Mouse (Mus musculus) erythroblast, embryonic 14.5 days (primary cell): Measurements from ENCODE around the gene Thbs3. TPM values are rescaled to one million over a fixed set of nuclear protein-coding genes. Genes with fewer than 3 reads are reported as not detected.

ENCODE experiments used
- H3K27me3 ChIP-seq: 2 replicates; pipeline ENCODE4 v1.6.1; 2012; ENCODE audit warnings: inconsistent platforms; ENCODE audit not compliant: control insufficient read depth
- H3K36me3 ChIP-seq: 2 replicates; pipeline ENCODE4 v1.6.1; 2012; ENCODE audit warnings: mild to moderate bottlenecking, inconsistent platforms; ENCODE audit not compliant: control insufficient read depth
- H3K4me1 ChIP-seq: 2 replicates; pipeline ENCODE4 v1.6.1; 2012; ENCODE audit warnings: inconsistent platforms; ENCODE audit not compliant: control insufficient read depth
- H3K4me3 ChIP-seq: replicated peaks from 2 replicates; pipeline ENCODE3; 2012; ENCODE audit warnings: moderate library complexity, mild to moderate bottlenecking, inconsistent platforms
- H3K9me3 ChIP-seq: 2 replicates; pipeline ENCODE4 v1.6.1; 2012; ENCODE audit warnings: low read length, inconsistent platforms, mixed read lengths; ENCODE audit not compliant: control insufficient read depth
- GATA1 ChIP-seq: IDR thresholded peaks from 2 replicates; pipeline ENCODE4 v1.6.1; 2012; ENCODE audit warnings: low read length, inconsistent platforms, mixed read lengths
- TAL1 ChIP-seq: IDR thresholded peaks from 3 replicates; pipeline ENCODE4 v1.6.1; 2012; ENCODE audit warnings: low read length, inconsistent platforms, mixed read lengths
- polyA plus RNA-seq: library from polyadenylated mRNA; stranded (reverse); fragments of >175 nt; gene quantifications from 2 replicates; pipeline ENCODE4 v1.2.3, GENCODE M21; 2012

Gene Thbs3
- polyA plus RNA-seq, 1 experiment, result 0.04 TPM

- Histone ChIP-seq H3K4me3 (no peak overlapping the region), H3K36me3 (no peaks in the 10 kb centered on the region; the same call in 1 of the 2 replicates), H3K9me3 (no peaks in the 10 kb centered on the region), H3K4me1 (peaks cover 38% of the 10 kb centered on the region), H3K27me3 (peaks cover 23% of the 10 kb centered on the region)
- TF ChIP-seq GATA1 (no peak), TAL1 (no peak)
Observed at GRCm38 (mm10) chr3:89271760-89272159, 56.8 kb downstream of the Thbs3 start.

- H3K4me1 ChIP-seq, result peaks cover 6% of the 10 kb centered on the region
- no peaks in the 10 kb centered on the region; the same call in 1 of the 2 replicates for H3K36me3 ChIP-seq
- TF ChIP-seq GATA1, result no peak
- TF ChIP-seq TAL1, result no peak
- no peak overlapping the region for H3K4me3 ChIP-seq
- peaks cover 58% of the 10 kb centered on the region for H3K27me3 ChIP-seq
- no peaks in the 10 kb centered on the region; the same call in 1 of the 2 replicates for H3K9me3 ChIP-seq
Observed at GRCm38 (mm10) chr3:89276061-89276460, 61.1 kb downstream of the Thbs3 start.

Other genes with a start within 250 kb of the Thbs3 start
- 0.34 and 0.49 TPM in 2 replicates for gene Rusc1, start 121.9 kb upstream of the Thbs3 start, polyA plus RNA-seq
- 0.09 TPM in 1 of 2 replicates, not detected in the other for gene Gm43738, start 114.1 kb upstream of the Thbs3 start, polyA plus RNA-seq
- gene Fdps, start 113.2 kb upstream of the Thbs3 start, polyA plus RNA-seq, result 1.1 and 1.3 TPM in 2 replicates
- gene Pklr, start 79.0 kb upstream of the Thbs3 start, polyA plus RNA-seq, result 50.9 and 55.5 TPM in 2 replicates
- 0.02 TPM in 2 replicates for gene Hcn3, start 55.0 kb upstream of the Thbs3 start, polyA plus RNA-seq
- gene Clk2, start 50.4 kb upstream of the Thbs3 start, polyA plus RNA-seq, result 2.4 and 3.0 TPM in 2 replicates
- 18.8 and 19.5 TPM in 2 replicates for gene Scamp3, start 37.7 kb upstream of the Thbs3 start, polyA plus RNA-seq
- 0.60 and 0.84 TPM in 2 replicates for gene Fam189b, start 32.0 kb upstream of the Thbs3 start, polyA plus RNA-seq
- 0.40 and 0.57 TPM in 2 replicates for gene Gba, start 12.3 kb upstream of the Thbs3 start, polyA plus RNA-seq
- gene Mtx1, start 11.9 kb downstream of the Thbs3 start, polyA plus RNA-seq, result 29.8 and 31.7 TPM in 2 replicates
- gene Muc1, start 13.9 kb downstream of the Thbs3 start, polyA plus RNA-seq, result not detected in 2 replicates
- gene Krtcap2, start 30.8 kb downstream of the Thbs3 start, polyA plus RNA-seq, result 4.0 and 4.8 TPM in 2 replicates
- gene Trim46, start 31.1 kb downstream of the Thbs3 start, polyA plus RNA-seq, result 0.02 TPM in 1 of 2 replicates, not detected in the other
- 25.2 and 26.1 TPM in 2 replicates for gene Dpm3, start 44.2 kb downstream of the Thbs3 start, polyA plus RNA-seq
- gene Slc50a1, start 55.4 kb downstream of the Thbs3 start, polyA plus RNA-seq, result 0.07 and 0.18 TPM in 2 replicates
- gene Efna1, start 66.0 kb downstream of the Thbs3 start, polyA plus RNA-seq, result 0.03 and 0.04 TPM in 2 replicates
- gene Efna3, start 107.8 kb downstream of the Thbs3 start, polyA plus RNA-seq, result not detected in 2 replicates
- gene Efna4, start 122.8 kb downstream of the Thbs3 start, polyA plus RNA-seq, result not detected in 2 replicates
- 0.50 and 0.70 TPM in 2 replicates for gene Adam15, start 134.8 kb downstream of the Thbs3 start, polyA plus RNA-seq
- gene Dcst2, start 146.8 kb downstream of the Thbs3 start, polyA plus RNA-seq, result not detected in 2 replicates
- gene Dcst1, start 150.1 kb downstream of the Thbs3 start, polyA plus RNA-seq, result 0.10 TPM in 1 of 2 replicates, not detected in the other
- 0.38 and 0.46 TPM in 2 replicates for gene Zbtb7b, start 179.6 kb downstream of the Thbs3 start, polyA plus RNA-seq
- 0.04 TPM in 1 of 2 replicates, not detected in the other for gene Lenep, start 187.6 kb downstream of the Thbs3 start, polyA plus RNA-seq
- gene Flad1, start 196.7 kb downstream of the Thbs3 start, polyA plus RNA-seq, result 1.3 and 1.6 TPM in 2 replicates
- 6.9 and 7.4 TPM in 2 replicates for gene Cks1b, start 203.2 kb downstream of the Thbs3 start, polyA plus RNA-seq
- gene Shc1, start 203.3 kb downstream of the Thbs3 start, polyA plus RNA-seq, result 11.4 and 12.7 TPM in 2 replicates
- gene Pygo2, start 215.0 kb downstream of the Thbs3 start, polyA plus RNA-seq, result 5.9 TPM in 2 replicates
- 0.13 and 0.21 TPM in 2 replicates for gene Pbxip1, start 221.5 kb downstream of the Thbs3 start, polyA plus RNA-seq
- 1.3 and 1.4 TPM in 2 replicates for gene Pmvk, start 239.4 kb downstream of the Thbs3 start, polyA plus RNA-seq